Mouse (Mus musculus) neural tube, embryonic 11.5 days (tissue): Measurements from ENCODE around the gene Homez. TPM values are rescaled to one million over a fixed set of nuclear protein-coding genes. Genes with fewer than 3 reads are reported as not detected.

ENCODE experiments used
- polyA plus RNA-seq: library from polyadenylated mRNA; unstranded; fragments of >200 nt; fragmentation: Nextera tagmentation; extraction: Ambion mirVana; gene quantifications from 2 replicates; pipeline ENCODE4 v1.2.1, GENCODE M21; 2014

Gene Homez
- polyA plus RNA-seq, 1 experiment from 2014 or later: 21.9 TPM

Other genes starting within 250 kb of the Homez start
- 0.08 TPM in 1 of 2 replicates, not detected in the other for gene Psmb11, start 249.5 kb downstream of the Homez start, polyA plus RNA-seq
- gene Gm17606, start 230.0 kb downstream of the Homez start, polyA plus RNA-seq: not detected in 2 replicates
- 6.8 and 9.7 TPM in 2 replicates for gene Cdh24, start 229.6 kb downstream of the Homez start, polyA plus RNA-seq
- gene 1700123O20Rik, start 184.7 kb downstream of the Homez start, polyA plus RNA-seq: 94.3 and 103 TPM in 2 replicates
- gene Acin1, start 184.0 kb downstream of the Homez start, polyA plus RNA-seq: 118 and 122 TPM in 2 replicates
- gene Gm29776, start 172.1 kb downstream of the Homez start, polyA plus RNA-seq: 0.16 and 0.30 TPM in 2 replicates
- gene Cebpe, start 158.8 kb downstream of the Homez start, polyA plus RNA-seq: 0.26 TPM in 1 of 2 replicates, not detected in the other
- 3.2 and 3.4 TPM in 2 replicates for gene Slc7a8, start 89.0 kb downstream of the Homez start, polyA plus RNA-seq
- not detected in 2 replicates for gene Rnf212b, start 56.8 kb downstream of the Homez start, polyA plus RNA-seq
- gene Ppp1r3e, start 6.6 kb upstream of the Homez start, polyA plus RNA-seq: 1.3 and 1.5 TPM in 2 replicates
- 2.9 and 3.7 TPM in 2 replicates for gene Bcl2l2, start 12.4 kb upstream of the Homez start, polyA plus RNA-seq
- 0.20 TPM in 1 of 2 replicates, not detected in the other for gene Gm20521, start 12.5 kb upstream of the Homez start, polyA plus RNA-seq
- gene Pabpn1, start 21.5 kb upstream of the Homez start, polyA plus RNA-seq: 171 and 179 TPM in 2 replicates
- 45.8 and 47.2 TPM in 2 replicates for gene Slc22a17, start 42.2 kb upstream of the Homez start, polyA plus RNA-seq
- 29.1 and 31.1 TPM in 2 replicates for gene Efs, start 55.2 kb upstream of the Homez start, polyA plus RNA-seq
- not detected in 2 replicates for gene Il25, start 61.7 kb upstream of the Homez start, polyA plus RNA-seq
- 3.3 and 4.5 TPM in 2 replicates for gene Cmtm5, start 65.3 kb upstream of the Homez start, polyA plus RNA-seq
- 3.2 and 4.7 TPM in 2 replicates for gene Myh6, start 96.0 kb upstream of the Homez start, polyA plus RNA-seq
- not detected in 2 replicates for gene Gm17428, start 106.0 kb upstream of the Homez start, polyA plus RNA-seq
- 15.1 and 15.6 TPM in 2 replicates for gene Myh7, start 123.7 kb upstream of the Homez start, polyA plus RNA-seq
- gene Ngdn, start 144.5 kb upstream of the Homez start, polyA plus RNA-seq: 83.9 and 92.4 TPM in 2 replicates
- gene Zfhx2, start 221.4 kb upstream of the Homez start, polyA plus RNA-seq: 16.6 and 17.6 TPM in 2 replicates
- gene Thtpa, start 223.8 kb upstream of the Homez start, polyA plus RNA-seq: 22.4 and 23.7 TPM in 2 replicates
- gene Ap1g2, start 235.6 kb upstream of the Homez start, polyA plus RNA-seq: 6.8 and 7.3 TPM in 2 replicates
- 3.8 and 4.4 TPM in 2 replicates for gene Jph4, start 246.0 kb upstream of the Homez start, polyA plus RNA-seq